Comparison of ENCODE assay signal across 22 mouse cellular contexts in the genomic region with DNA sequence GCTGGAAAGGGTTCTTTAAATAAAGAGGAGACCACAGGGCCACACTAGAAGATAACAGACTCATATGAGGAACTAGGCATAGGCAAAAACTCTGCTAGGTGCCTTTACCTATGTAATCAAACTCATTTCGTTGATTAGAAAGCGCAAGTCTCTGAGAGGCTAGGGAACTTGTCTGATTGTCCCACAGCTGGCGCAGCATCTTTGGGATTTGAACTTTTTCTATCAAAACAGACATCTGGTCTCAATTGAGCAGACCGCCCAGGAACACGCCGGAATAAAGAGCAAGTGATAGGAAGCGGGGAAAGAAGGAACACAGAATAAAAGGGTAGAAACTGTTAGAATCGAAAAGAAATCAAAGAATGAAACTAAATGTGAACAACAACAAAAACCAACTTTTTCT. TPM values are rescaled to one million over a fixed set of nuclear protein-coding genes. Genes with fewer than 3 reads are reported as not detected.
DNase-seq lines count a peak whose midpoint lies in the region; ATAC-seq and TF ChIP-seq lines count a peak whose summit lies in the region.
"Had no signal": no experiment of that assay in that cellular context is flagged by ENCODE, and none has a peak within 500 bp of the region (broad histone marks: within the 10 kb centered on the region; RNA-seq: fewer than 3 reads in every experiment).

No protein-coding gene starts in this region.

- no peak for ATAC-seq in midbrain, embryonic 11.5 days (ENCODE audit: low FRiP score)
- no peak for ATAC-seq in midbrain, postnatal 0 days (ENCODE audit: low FRiP score)
- no peak for ATAC-seq in midbrain, embryonic 12.5 days (ENCODE audit: low FRiP score, low read depth)
- ATAC-seq in monocyte, adult 5-6 weeks (replicated peaks; ENCODE audit: insufficient number of reproducible peaks, low FRiP score, low TSS enrichment, poor library complexity, severe bottlenecking), result no peak
- ATAC-seq: forebrain, embryonic 13.5 days; inflammation-experienced regulatory T-cells, adult 6 months had no signal

- H3K36me3 ChIP-seq in midbrain, embryonic 11.5 days (ENCODE audit: control insufficient read depth, insufficient read depth, low read length), result no peaks in the 10 kb centered on the region
- no peaks in the 10 kb centered on the region for H3K36me3 ChIP-seq in midbrain, postnatal 0 days (ENCODE audit: insufficient read depth, low read length)
- H3K36me3 ChIP-seq in midbrain, embryonic 12.5 days, result no peaks in the 10 kb centered on the region

- no peaks in the 10 kb centered on the region for H3K9me3 ChIP-seq in midbrain, embryonic 11.5 days (ENCODE audit: control insufficient read depth, low read length)
- no peaks in the 10 kb centered on the region for H3K9me3 ChIP-seq in midbrain, postnatal 0 days (ENCODE audit: low read length)
- H3K9me3 ChIP-seq in midbrain, embryonic 12.5 days, result no peaks in the 10 kb centered on the region
- H3K9me3 ChIP-seq: forebrain, embryonic 13.5 days had no signal

- DNase-seq in gastrocnemius, adult 2 months, result no peak
- no peak for DNase-seq in gastrocnemius, postnatal 36 days
- peak; percentile 86 for DNase-seq in midbrain, embryonic 11.5 days (ENCODE audit: low spot score, missing footprints)
- DNase-seq in midbrain, postnatal 0 days (ENCODE audit: low spot score), result no peak
- no peak for DNase-seq in spleen, postnatal 14 days (ENCODE audit: low spot score in 2 of 2)
- DNase-seq in gastrocnemius, postnatal 25 days, result no peak
- DNase-seq: B cell, adult 2 months; heart, postnatal 10 days; kidney, adult 2 months; kidney, postnatal 14 days; lung, adult 18-20 months; right cerebral cortex, postnatal 4 days had no signal

- H3K4me3 ChIP-seq in gastrocnemius, adult 2 months, result no peak overlapping the region
- no peak overlapping the region for H3K4me3 ChIP-seq in midbrain, embryonic 11.5 days (ENCODE audit: low read depth, low read length)
- no peak overlapping the region for H3K4me3 ChIP-seq in midbrain, postnatal 0 days (ENCODE audit: low read depth, low read length)
- H3K4me3 ChIP-seq in midbrain, embryonic 12.5 days, result no peak overlapping the region
- H3K4me3 ChIP-seq: forebrain, embryonic 13.5 days; layer of hippocampus, adult 2 months; megakaryocyte, embryonic 14.5 days had no signal

- H3K4me1 ChIP-seq in midbrain, embryonic 11.5 days (ENCODE audit: control insufficient read depth, insufficient read depth, low read length), result peaks cover 24% of the 10 kb centered on the region
- peaks cover 9% of the 10 kb centered on the region for H3K4me1 ChIP-seq in midbrain, postnatal 0 days (ENCODE audit: insufficient read depth, low read length)
- peaks cover 37% of the 10 kb centered on the region for H3K4me1 ChIP-seq in midbrain, embryonic 12.5 days

- peak overlapping the region; percentile 38 for H3K27ac ChIP-seq in gastrocnemius, adult 2 months
- H3K27ac ChIP-seq in midbrain, embryonic 11.5 days (ENCODE audit: low read depth, low read length), result no peak overlapping the region
- no peak overlapping the region for H3K27ac ChIP-seq in midbrain, postnatal 0 days (ENCODE audit: low read depth, low read length)
- H3K27ac ChIP-seq in midbrain, embryonic 12.5 days (replicated peaks), result peak overlapping the region; percentile 97; the same call in 1 of the 2 replicates
- H3K27ac ChIP-seq: layer of hippocampus, adult 2 months; stomach, postnatal 0 days had no signal

- intact Hi-C loops in gastrocnemius, adult 2 months (cut with DNase I), result loop anchor here (5.0 to 10.0 kb wide), 3 partner anchors 139 to 301 kb away; no protein-coding TSS in a partner anchor
- intact Hi-C loops in gastrocnemius, postnatal 36 days (cut with DNase I), result loop anchor here (5.0 to 10.0 kb wide), 2 partner anchors 194 to 341 kb away; no protein-coding TSS in a partner anchor

- H3K9ac ChIP-seq in midbrain, embryonic 11.5 days (ENCODE audit: low read length), result no peak overlapping the region
- H3K9ac ChIP-seq in midbrain, postnatal 0 days (replicated peaks; ENCODE audit: low read length, poor library complexity, severe bottlenecking), result no peak overlapping the region
- H3K9ac ChIP-seq in midbrain, embryonic 12.5 days (replicated peaks), result no peak overlapping the region
- H3K9ac ChIP-seq: forebrain, embryonic 13.5 days had no signal

- TF ChIP-seq CTCF in gastrocnemius, adult 2 months (IDR thresholded peaks at IDR 0.05), result no peak
- TF ChIP-seq CTCF in midbrain, postnatal 0 days (IDR thresholded peaks at IDR 0.05), result no peak

- 80% methylated on average over 8 of the region's 8 CpGs for WGBS in midbrain, embryonic 11.5 days
- 86% methylated on average over 8 of the region's 8 CpGs for WGBS in midbrain, postnatal 0 days
- WGBS in midbrain, embryonic 12.5 days, result 84% methylated on average over 8 of the region's 8 CpGs

- no peaks in the 10 kb centered on the region for H3K27me3 ChIP-seq in midbrain, embryonic 11.5 days (ENCODE audit: control insufficient read depth, insufficient read depth, low read length)
- H3K27me3 ChIP-seq in midbrain, postnatal 0 days (ENCODE audit: insufficient read depth, low read length), result no peaks in the 10 kb centered on the region
- H3K27me3 ChIP-seq in midbrain, embryonic 12.5 days, result no peaks in the 10 kb centered on the region
- H3K27me3 ChIP-seq: forebrain, embryonic 13.5 days; megakaryocyte, embryonic 14.5 days had no signal

- H3K4me2 ChIP-seq in midbrain, embryonic 11.5 days, result no peak overlapping the region
- no peak overlapping the region for H3K4me2 ChIP-seq in midbrain, postnatal 0 days (ENCODE audit: low read depth, low read length, poor library complexity, severe bottlenecking)
- no peak overlapping the region for H3K4me2 ChIP-seq in midbrain, embryonic 12.5 days (replicated peaks)
- H3K4me2 ChIP-seq: forebrain, embryonic 13.5 days; heart, embryonic 11.5 days had no signal

RNA-seq across cellular contexts. Expression of a gene that starts 43.3 kb away (rescaled TPM):
- total RNA-seq in gastrocnemius, adult 2 months (2021), result under 1 TPM; 0.39 to 0.61 TPM
- total RNA-seq in gastrocnemius, postnatal 36 days (2021), result under 1 TPM; 0.22 to 0.61 TPM
- polyA plus RNA-seq in midbrain, embryonic 11.5 days (2014; fragmentation: Nextera tagmentation; extraction: Ambion mirVana), result 0.22 TPM in 1 of 2 replicates, not detected in the other
- total RNA-seq in midbrain, postnatal 0 days (2014; rRNA removed), result 0.16 TPM in 1 of 2 replicates, not detected in the other
- 0.58 and 1.3 TPM in 2 replicates for polyA plus RNA-seq in midbrain, postnatal 0 days (2015; fragmentation: Nextera tagmentation; extraction: Ambion mirVana)
- 0.45 and 0.92 TPM in 2 replicates for polyA plus RNA-seq in midbrain, embryonic 12.5 days (2016; fragmentation: Nextera tagmentation; extraction: Ambion mirVana)
- total RNA-seq in monocyte, adult 5-6 weeks (2017), result 6.7 to 12.9 TPM (median 12.1 TPM) in 3 replicates
- under 1 TPM; 0.80 to 0.87 TPM for total RNA-seq in gastrocnemius, postnatal 25 days (2021)
- total RNA-seq: layer of hippocampus, adult 2 months; left cerebral cortex, postnatal 36 days; liver, adult 2 months had no signal

Comparison
In these comparisons a context has a peak if more than half of its experiments do, and no peak if none do; other contexts are left out.
1. H3K27ac ChIP-seq: peak in gastrocnemius, adult 2 months (single experiment) and midbrain, embryonic 12.5 days (single experiment); none in midbrain, embryonic 11.5 days (single experiment) and midbrain, postnatal 0 days (single experiment).